Mouse (Mus musculus): ENCODE results near the gene Mat1a.

Gene Mat1a

GRCm38 (mm10) chr14:41104853-41105444 lies at the start of gene Mat1a:
TSS of gene Mat1a (plus strand) at chr14:41105035.
- DNase-seq (ENCODE audit: low spot score in 2 of 2): no peak

DNA sequence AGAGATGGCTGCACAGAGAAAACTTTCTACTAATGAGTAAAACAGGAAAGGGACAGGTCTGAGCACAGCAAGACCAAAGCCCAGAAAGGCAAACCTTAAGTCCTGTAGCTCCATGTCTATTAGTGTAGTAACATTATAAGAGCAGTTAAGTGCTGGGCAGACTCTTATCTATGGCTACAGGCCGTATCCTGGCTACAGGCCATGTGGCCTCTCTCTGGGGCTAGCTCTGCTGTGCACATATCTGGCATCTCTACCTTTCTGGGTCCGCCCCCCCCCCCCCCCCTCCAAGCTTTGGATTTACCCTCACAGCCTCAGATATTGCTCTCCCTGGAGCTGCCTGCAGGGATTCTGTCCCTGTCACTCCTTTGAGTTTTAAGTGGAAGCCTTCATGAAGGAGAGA lies 39.7 kb upstream of the Mat1a start:
- DNase-seq (ENCODE audit: low spot score in 2 of 2): no peak

- no peak for DNase-seq (ENCODE audit: low spot score in 2 of 2)
Observed at GRCm38 (mm10) chr14:41066416-41066815, 38.4 kb upstream of the Mat1a start.

DNA sequence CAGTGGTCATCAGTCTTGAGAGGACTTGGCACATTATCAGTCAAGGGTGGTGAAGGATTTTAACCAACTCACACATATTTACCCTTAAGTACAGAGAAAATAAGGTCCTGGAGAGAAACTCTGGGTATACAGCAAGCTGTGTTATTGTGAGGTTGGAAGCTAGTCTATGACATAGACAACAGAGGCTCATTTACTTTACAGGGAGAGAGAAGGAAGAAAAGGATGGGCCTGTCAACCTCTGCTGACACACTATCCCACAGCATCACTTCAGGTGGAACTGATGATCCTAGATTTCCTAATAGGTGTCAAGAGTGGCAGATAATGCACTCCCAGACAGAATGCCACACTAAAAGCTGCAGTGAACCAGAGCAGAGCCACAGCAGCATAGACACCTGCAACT lies 35.7 kb upstream of the Mat1a start, which contains the start of gene Dydc2:
Gene Dydc2, minus strand, starts transcription at position 101 of the 400 bp plus-strand sequence.
- no peak for DNase-seq (ENCODE audit: low spot score in 2 of 2)

DNA sequence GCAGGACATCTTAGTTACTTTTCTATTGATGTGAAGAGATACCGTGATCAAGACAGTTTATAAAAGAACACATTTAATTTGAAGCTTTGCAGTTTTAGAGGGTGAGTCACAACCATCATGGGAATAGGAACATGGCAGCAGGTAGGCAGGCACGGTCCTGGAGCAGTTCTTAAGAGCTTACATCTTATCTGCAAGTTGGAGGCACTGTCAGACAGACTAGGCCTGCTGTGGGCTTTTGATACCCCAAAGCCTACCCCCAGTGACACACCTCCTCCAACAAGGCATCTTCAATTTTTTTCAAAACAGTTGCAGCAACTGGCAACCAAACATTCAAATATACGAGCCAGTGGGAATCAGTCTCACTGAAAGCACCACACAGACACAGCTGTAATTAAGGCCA lies 34.5 kb upstream of the Mat1a start:
- no peak for DNase-seq (ENCODE audit: low spot score in 2 of 2)

DNA sequence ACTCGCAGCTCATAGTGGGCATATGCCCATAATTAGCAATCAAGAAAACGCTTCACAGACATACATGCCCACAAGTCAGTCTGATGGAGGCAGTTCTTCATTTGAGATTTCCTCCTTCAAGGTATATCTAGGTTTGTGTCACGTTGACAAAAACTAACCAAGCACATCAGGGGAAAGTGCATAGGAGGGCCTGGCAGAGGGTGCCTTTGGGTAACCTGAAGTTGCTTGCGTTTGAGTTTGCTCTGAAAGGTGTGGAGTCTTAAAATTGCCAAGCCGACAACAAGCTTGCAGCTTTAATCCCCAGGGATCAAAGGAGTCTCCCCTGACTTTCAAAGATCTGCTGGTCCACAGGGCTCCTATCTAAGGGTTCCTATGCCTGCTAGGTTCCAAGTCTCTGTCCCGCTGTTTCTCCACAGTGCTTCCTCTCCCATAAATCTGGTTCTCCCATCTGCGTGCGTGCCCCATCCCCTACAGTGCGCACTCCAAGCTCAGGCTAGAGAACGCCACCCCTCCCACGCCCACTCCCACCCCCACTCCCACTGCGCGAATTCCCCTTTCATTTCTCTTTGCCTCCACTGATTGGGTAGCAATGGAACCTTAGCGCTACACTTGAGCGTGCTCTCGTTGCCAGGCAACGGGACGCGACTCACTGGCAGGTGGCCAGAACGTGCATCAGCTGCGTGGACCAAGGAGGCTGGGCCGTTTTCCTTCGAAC lies 32.4 kb upstream of the Mat1a start, which contains the start of gene Dydc1:
Gene Dydc1, plus strand, starts transcription at position 683 of the 715 bp plus-strand sequence.
- DNase-seq (ENCODE audit: low spot score in 2 of 2): peak; percentile 93

- no peak for DNase-seq (ENCODE audit: low spot score in 2 of 2)
Observed at GRCm38 (mm10) chr14:41072944-41073275, 31.9 kb upstream of the Mat1a start.

DNA sequence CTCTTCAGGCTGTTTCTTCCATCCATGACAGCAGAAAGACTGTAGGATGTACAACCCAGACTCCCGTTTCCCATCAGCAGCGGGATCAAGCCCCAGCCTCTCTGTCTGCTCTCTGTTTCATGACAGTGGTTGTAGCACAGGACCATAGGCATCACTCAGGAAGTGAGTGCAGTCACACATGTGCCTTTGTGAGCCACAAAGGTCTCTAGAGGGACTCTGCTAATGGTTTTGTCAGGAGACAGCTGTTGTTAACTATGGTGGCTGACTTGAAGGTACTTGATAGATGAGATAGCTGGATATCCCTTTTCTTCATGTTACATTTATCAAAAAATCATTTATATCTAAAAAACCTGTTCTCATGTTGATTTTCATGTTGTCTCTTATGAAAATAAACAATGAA lies 22.4 kb upstream of the Mat1a start:
- no peak for DNase-seq (ENCODE audit: low spot score in 2 of 2)

DNA sequence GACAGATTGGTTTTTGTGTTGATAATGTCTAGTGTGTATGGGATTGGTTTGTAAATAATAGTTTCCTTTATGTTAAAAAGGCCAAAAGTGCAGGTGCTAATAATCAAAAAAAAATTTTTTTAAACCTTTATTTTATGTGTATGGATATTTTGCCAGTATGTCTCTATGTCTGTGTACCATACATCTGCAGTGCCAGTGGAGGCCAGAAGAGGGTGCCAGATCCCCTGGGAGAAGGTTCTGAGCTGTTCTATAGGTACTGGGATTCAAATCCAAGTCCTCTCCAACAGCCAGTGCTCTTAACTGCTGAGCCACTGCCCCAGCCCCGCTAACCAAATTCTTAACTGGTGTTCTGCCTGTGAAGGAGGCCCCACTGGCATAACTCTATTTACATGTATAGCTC lies 17.3 kb upstream of the Mat1a start:
- no peak for DNase-seq (ENCODE audit: low spot score in 2 of 2)

DNA sequence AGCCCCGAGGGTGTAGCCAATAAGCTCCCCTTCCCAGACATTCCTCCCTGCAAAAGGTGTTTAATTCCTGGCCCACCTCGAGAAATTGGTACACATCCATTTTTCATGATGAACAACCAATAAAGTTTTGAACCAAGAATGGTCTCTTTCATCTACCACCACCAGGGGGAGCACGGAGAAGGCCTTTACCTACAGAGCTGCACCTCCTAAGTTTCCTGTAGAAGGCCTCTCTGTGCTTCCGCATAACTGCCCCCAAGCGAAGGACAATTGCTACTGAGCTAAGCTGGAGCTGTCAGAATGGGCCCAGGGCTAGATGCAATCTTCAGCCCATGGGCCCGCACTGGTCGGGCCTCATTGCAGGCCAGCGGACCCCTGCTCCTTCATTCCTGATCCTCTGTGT lies 14.1 kb upstream of the Mat1a start:
- DNase-seq (ENCODE audit: low spot score in 2 of 2): no peak

DNA sequence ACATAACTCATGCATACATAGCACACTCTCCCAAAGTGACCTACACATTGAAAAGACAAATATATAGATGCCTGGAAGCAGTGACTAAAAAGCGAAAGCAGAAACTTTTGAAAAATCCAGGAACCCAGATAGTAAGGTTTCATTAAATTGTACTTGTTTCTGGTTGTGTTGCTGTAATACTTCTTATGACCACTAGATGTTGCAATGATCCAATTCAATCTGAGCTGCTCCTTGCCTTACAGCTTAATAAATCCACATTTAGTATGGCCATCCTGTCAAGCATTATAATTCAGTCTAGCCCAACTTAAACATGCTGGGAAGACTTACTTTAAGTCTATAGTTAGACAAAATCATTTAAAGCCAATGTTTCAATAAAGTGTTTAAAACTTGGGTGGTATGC lies 10.7 kb upstream of the Mat1a start:
- no peak for DNase-seq (ENCODE audit: low spot score in 2 of 2)

GRCm38 (mm10) chr14:41096296-41096860 lies 8.5 kb upstream of the Mat1a start:
- no peak for DNase-seq (ENCODE audit: low spot score in 2 of 2)

DNA sequence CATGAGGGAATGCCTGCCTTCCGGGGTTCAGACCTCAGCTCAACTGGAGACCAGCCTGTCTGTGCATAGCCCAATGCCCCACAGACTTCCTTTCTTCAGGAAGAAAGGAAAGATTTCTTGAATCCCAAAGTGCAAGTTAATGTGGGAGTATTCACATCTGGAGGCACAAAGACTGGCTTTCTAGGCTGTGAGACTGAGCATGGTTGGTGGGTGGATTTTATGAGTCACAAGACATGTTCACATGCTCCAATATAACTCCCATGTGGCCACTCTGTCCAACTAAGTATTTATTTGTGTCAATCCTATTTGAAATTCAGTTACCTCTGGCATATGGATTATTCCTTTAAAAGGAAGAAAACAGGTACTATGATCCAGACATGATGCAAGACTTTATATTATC lies 6.1 kb upstream of the Mat1a start:
- no peak for DNase-seq (ENCODE audit: low spot score in 2 of 2)

DNA sequence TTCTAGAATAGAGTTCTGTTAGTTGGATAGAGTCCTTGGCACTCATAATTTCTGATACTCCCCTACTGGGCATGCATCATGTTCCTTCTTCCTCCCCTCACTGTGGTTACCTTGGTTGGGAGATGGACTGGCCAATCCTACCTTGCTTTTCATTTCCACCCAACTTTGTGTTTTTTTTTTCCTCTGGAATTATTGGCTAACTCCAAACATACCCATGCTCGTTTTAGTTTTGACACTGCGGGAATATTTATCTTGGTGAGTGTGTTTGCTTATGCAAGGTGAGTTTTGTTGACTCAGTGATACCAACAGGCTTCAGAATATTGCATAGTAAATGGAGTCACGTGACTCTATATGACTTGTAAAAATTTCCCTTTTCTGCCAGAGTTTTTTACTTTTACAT lies 4.1 kb upstream of the Mat1a start:
- DNase-seq (ENCODE audit: low spot score in 2 of 2): no peak

GRCm38 (mm10) chr14:41101242-41101641 lies 3.6 kb upstream of the Mat1a start:
- no peak for DNase-seq (ENCODE audit: low spot score in 2 of 2)

DNA sequence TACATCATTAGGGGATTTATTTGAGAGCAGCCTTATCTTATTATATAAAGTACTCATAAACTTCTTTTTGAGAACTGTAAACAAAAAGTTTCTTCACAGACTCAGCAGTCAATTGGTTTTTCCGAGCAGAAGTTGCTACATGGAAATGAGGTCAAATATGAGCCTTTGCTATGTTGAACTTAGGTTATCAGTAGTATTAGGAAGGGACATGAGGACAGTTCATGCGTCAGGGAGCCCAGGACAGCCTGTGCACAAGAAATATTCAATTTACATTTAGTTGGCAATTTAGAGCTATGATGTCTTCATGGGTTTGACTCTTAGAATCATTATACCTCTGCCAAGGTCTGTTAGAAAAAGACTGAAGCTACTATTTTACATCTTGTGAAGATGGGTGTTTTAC lies 2.6 kb upstream of the Mat1a start:
- no peak for DNase-seq (ENCODE audit: low spot score in 2 of 2)

DNA sequence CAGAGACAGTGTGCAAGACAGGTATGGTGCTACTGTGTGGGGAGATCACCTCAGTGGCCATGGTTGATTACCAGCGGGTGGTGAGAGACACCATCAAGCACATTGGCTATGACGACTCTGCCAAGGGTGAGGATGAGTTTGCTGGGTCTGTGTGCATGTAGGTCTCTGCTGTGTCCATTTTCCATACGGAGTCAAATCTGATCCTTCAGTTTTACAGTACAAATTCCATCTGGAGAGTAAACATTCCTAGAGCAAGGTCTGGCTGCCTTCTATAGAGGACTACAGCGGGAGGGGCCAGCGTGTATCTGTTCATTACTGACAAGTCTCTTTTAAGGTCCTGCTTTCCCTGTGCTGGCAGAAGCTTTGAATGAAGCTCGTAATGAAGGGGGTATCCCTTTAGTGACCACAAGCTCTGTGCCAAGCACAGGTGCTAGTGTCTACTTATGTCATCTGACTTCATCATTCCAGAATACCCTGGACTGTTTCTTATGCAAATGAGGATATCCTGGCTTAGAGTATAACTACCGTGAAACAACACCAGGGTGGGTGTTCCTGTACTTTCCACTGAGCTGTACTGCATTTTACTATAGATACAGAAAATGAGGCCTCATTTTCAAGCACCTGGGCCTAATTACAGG lies 6.3 kb downstream of the Mat1a start:
- DNase-seq (ENCODE audit: low spot score in 2 of 2): no peak

DNA sequence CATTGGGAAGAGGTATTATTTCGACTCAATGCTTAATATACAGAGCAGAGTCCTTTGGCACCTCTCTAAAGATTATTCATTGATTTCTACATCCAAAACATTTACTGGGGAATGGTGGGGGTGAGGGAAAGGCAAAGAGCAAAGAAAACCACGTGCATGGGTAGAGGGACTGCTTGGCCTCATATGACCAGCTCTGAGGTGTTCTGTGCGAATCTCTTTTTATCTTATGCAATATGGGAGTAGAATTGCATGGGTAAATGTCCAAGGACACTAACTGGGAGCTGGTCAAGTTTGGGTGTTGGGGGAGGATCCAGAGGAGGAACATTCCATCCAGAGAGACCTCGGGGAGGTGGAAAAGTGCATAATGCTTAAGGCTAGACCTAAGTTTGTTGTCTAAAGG lies 8.1 kb downstream of the Mat1a start:
- DNase-seq (ENCODE audit: low spot score in 2 of 2): no peak

- no peak for DNase-seq (ENCODE audit: low spot score in 2 of 2)
Observed at GRCm38 (mm10) chr14:41116271-41116670, 11.4 kb downstream of the Mat1a start.

DNA sequence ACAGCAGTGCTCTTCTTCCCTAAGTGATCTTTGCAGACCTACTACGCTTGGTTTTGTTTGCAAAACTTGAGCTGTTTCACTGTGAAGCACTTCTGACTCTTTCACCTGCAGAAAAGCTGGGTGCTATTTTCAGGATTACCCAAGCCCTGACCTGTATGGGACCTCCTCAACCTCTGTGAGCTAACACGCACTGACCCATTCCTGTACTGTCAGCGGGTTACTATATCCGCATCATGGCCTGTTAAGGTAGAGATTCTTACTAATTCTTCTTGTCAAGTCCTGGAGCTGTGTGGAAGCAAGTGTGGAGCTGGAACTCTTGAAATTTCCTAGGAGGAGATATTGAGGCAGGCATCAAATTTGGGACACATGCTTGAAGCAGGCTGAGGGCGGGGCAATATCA lies 19.8 kb downstream of the Mat1a start:
- no peak for DNase-seq (ENCODE audit: low spot score in 2 of 2)

- peak; percentile 62 to 67 for DNase-seq (ENCODE audit: low spot score in 2 of 2)
Observed at GRCm38 (mm10) chr14:41127997-41128396, 23.2 kb downstream of the Mat1a start.

DNA sequence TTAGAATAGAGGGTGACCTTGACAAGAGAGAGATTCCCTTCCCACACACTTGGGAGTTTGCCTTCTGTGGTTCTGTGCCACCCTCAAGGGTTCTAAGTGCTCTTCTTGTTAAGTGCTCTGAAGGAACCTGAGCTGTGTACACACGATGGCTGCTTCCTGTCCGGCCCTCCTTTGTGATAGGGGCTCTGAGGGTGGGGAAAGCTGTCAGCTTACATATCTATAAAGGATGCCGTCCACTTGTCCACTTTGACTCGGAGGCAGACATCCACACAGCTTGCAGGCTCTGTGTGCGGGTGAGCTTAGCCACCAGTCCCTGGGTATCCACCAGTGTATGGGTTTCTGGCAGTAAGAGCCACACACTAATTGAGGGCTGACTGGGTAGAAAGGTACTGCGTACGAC lies 26.7 kb downstream of the Mat1a start, which contains the start of gene Sftpa1:
Gene Sftpa1, plus strand, starts transcription at position 243 of the 400 bp plus-strand sequence.
- DNase-seq (ENCODE audit: low spot score in 2 of 2): no peak

GRCm38 (mm10) chr14:41137006-41137405 lies 32.2 kb downstream of the Mat1a start:
- DNase-seq (ENCODE audit: low spot score in 2 of 2): no peak

All from right cerebral cortex, postnatal 10 days (tissue).